Mouse (Mus musculus) layer of hippocampus, adult 2 months (tissue): ENCODE measurements around the gene Akap6. TPM values are rescaled to one million over a fixed set of nuclear protein-coding genes. Genes with fewer than 3 reads are reported as not detected.

Experiments
- DNase-seq, 2 experiments: peaks; one replicate each; pipeline ENCODE4 v3.0.0; 2022; ENCODE audit warnings: low spot score in 2 of 2
- H3K27ac ChIP-seq: fragments of 200-600 bp; 2 replicates; pipeline ENCODE4 v1.8.1; 2022
- H3K4me3 ChIP-seq: fragments of 200-600 bp; 2 replicates; pipeline ENCODE4 v1.8.1; 2022; ENCODE audit warnings: mild to moderate bottlenecking
- CTCF ChIP-seq: fragments of 200-600 bp; conservative IDR thresholded peaks from 2 replicates; pipeline ENCODE4 v1.8.1; 2022; ENCODE audit warnings: antibody characterized with exemption, mild to moderate bottlenecking, moderate library complexity
- total RNA-seq, 2 experiments: library from RNA; stranded (reverse); gene quantifications; 2 replicates each; pipeline ENCODE4 v1.2.3; 2021

Gene Akap6
- total RNA-seq, 2 experiments from 2014 or later, result 130 to 135 TPM

DNA sequence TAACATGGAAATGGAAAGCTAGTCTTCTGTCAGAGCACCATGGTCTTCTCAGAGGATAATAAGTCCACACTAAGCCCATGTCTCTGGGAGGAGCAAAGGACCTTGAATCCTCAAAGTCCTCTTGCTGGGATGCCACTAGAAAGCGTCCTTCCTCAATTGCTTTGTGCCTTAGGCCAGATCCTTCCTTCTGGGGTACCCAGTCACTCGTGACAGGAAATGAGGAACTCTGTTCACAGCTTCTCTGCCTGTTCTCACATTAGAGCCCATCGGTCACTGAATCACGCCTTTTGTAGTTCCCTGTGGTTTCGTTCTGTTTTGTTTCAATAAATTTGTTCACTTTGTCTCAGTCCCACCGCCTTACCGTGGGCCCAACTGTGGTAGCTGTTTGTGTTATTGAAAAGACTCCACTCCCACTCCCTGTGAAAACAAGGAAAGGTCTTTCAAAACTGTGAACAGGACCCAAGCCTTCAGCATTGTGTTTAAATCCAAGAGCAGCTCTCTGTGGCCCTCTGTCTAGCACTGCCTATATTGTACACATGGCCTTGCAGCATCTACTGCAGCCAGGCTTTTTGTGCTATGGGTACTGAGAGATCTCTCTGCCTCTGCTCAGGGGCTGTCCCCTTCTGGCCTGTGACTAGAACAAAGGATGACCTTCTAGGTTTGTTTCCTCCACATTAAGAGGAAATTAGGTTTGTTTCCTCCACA lies 151.3 kb downstream of the Akap6 start:
- TF ChIP-seq CTCF, result peak; percentile 41
- Histone ChIP-seq H3K4me3 (no peak overlapping the region), H3K27ac (peak overlapping the region; percentile 43; the same call in 1 of the 2 replicates)
- DNase-seq, result no peak

GRCm38 (mm10) chr12:52851221-52851620 lies 152.0 kb downstream of the Akap6 start:
- TF ChIP-seq CTCF, result no peak
- H3K27ac ChIP-seq, result 0 out of 2 replicates have a peak overlapping the region, but pooled peaks have one; percentile 43
- no peak for DNase-seq
- no peak overlapping the region for H3K4me3 ChIP-seq

DNA sequence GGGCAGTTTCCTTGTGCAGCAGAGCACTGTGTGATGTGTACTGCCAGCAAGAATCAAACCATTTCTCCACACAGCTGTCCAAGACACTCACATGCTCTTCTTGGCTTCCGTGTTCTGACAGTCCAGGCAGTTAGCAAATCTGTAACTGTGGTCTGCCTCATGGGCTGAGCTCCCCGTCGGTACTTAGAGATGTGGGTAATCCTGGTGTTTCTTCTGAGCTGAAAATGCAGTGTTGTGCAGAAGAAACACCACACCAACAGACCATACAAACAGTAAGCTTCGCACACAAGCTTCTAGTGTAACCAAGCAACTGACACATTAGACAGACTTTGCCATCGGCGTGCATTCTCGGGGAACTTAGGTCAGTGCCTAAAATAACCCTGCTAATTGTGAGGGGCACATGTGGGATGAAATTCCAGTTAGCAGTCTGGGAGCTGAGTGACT lies 155.1 kb downstream of the Akap6 start:
- no peak for DNase-seq
- no peak for TF ChIP-seq CTCF
- peak overlapping the region; percentile 69 for H3K27ac ChIP-seq
- no peak overlapping the region for H3K4me3 ChIP-seq

DNA sequence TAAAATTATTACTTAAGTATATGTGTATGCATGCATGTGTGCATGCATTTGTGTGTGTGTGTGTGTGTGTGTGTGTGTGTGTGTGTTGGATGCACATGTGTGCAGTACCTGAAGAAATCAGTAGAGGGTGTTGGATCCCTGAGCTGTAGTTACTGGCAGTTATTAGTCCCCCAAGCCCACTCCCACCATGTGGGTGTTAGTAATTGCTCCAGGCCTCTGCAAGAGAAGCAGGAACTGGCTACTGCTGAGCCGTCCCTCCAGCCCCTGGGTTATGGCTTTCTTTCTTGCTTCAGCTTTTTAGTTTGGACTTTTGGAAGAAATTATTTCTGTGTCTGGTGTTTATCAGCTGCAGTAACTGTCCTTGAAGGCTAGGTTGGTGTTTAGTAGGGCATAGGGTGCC lies 156.9 kb downstream of the Akap6 start:
- Histone ChIP-seq H3K4me3 (no peak overlapping the region), H3K27ac (no peak overlapping the region)
- TF ChIP-seq CTCF, result 0 out of 2 replicates have a peak, but pooled peaks have one; percentile 10
- DNase-seq, result no peak

- TF ChIP-seq CTCF, result no peak
- H3K27ac ChIP-seq, result no peak overlapping the region
- H3K4me3 ChIP-seq, result no peak overlapping the region
- no peak for DNase-seq
These were observed 158.1 kb downstream of the Akap6 start for GRCm38 (mm10) chr12:52857306-52857705.

DNA sequence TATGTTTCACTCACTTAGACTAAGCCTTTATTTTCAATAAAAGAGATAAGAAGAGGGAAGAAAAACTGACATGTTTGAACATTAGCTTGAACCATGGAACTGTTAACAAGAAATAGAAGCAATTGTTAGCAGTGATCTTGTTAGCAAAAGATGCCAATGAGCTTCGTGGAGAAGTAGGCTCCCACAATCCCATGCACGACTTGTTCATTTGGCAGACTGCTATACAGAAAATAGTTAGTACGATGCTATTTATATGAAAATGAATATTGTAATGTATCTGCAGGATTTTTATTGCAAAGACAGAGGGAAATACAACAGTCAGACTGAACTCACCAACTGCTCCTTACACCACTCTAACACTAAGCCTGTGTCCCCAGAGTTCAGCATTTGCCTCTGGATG lies 162.7 kb downstream of the Akap6 start:
- TF ChIP-seq CTCF, result no peak
- no peak overlapping the region for H3K4me3 ChIP-seq
- DNase-seq, result no peak
- peak overlapping the region; percentile 29; the same call in 1 of the 2 replicates for H3K27ac ChIP-seq

GRCm38 (mm10) chr12:52868000-52868624 lies 168.9 kb downstream of the Akap6 start:
- no peak for DNase-seq
- Histone ChIP-seq H3K4me3 (no peak overlapping the region), H3K27ac (no peak overlapping the region)
- no peak for TF ChIP-seq CTCF

DNA sequence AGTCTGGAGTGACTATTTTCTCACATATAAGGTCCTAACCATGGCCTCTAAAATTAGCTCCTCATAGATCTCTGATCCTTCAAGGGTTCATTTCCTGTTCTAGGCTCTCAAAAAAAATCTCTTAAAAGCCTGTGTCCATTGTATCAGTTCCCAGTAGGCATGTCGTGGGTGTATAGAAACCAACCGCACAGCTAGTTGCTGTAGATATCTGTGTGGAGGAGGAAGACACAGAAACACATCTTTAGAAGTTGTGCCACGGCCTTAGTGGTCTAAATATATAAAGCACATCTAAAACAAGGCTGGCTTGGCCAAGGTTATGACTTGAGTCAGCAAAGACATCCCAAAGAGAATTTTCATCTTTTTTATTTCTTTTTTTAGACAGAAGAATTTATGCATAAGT lies 172.4 kb downstream of the Akap6 start:
- DNase-seq, result no peak
- no peak overlapping the region for H3K27ac ChIP-seq
- TF ChIP-seq CTCF, result no peak
- H3K4me3 ChIP-seq, result no peak overlapping the region

- TF ChIP-seq CTCF, result no peak
- DNase-seq, result no peak
- no peak overlapping the region for H3K4me3 ChIP-seq
- H3K27ac ChIP-seq, result no peak overlapping the region
These were observed 175.2 kb downstream of the Akap6 start for GRCm38 (mm10) chr12:52874332-52874923.

- H3K4me3 ChIP-seq, result no peak overlapping the region
- peak in 1 of 2 experiments; percentile 29 for DNase-seq
- H3K27ac ChIP-seq, result no peak overlapping the region; the same call in 1 of the 2 replicates
- TF ChIP-seq CTCF, result no peak
These were observed 176.9 kb downstream of the Akap6 start for GRCm38 (mm10) chr12:52876065-52876464.

DNA sequence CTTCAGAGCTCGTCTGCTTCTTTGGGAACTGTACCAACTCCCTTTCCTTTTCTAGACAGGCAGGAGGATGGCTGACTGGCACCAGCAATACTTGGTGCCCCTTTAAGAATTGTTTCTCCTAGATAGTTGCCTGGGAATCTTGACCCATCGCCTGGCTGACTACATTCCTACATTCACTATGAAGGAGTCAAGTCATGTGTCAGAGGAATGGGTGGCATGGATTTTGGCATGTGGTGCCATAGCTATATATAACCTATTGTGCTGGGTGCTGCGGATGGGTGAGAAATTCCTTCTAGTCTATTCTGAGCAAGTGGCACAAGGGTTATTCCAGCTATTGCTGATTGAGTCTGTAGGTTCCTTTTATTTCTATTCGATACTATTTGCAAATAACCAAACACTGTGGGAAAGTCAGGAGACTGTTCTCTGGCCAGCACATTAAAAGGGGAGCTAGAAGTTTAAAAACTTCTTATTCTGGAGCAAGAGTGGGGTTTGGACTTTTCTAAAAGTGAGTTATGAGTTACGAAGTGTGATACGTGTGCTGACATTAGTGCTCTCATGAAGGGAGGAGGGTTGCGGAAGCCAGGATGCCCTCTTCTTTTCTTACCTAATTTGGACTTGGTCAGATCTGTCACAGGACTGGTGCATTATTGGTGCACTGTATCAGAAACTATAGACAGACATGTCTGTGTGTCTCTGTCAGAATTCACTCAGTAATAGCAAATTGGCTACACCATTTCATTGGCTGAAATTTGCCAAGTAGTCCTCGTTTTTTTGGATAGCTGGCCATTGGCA lies 178.0 kb downstream of the Akap6 start:
- Histone ChIP-seq H3K4me3 (no peak overlapping the region), H3K27ac (no peak overlapping the region)
- TF ChIP-seq CTCF, result no peak
- no peak for DNase-seq

GRCm38 (mm10) chr12:52879324-52879723 lies 180.1 kb downstream of the Akap6 start:
- no peak for DNase-seq
- no peak for TF ChIP-seq CTCF

GRCm38 (mm10) chr12:52892519-52892918 lies 193.3 kb downstream of the Akap6 start:
- H3K27ac ChIP-seq, result peak overlapping the region; percentile 29; the same call in 1 of the 2 replicates
- no peak for TF ChIP-seq CTCF
- no peak for DNase-seq
- H3K4me3 ChIP-seq, result no peak overlapping the region

More at GRCm38 (mm10) chr12:52879324-52879723, 180.1 kb downstream of the Akap6 start:
- Histone ChIP-seq H3K4me3 (no peak overlapping the region), H3K27ac (no peak overlapping the region)
